Comparison of ENCODE assay signal across 1 mouse cellular context in genomic region chr7:30501159-30501558, GRCm38 (mm10).
TF ChIP-seq lines count a peak whose summit lies in the region.

No protein-coding gene starts in this region.

TF ChIP-seq in MEL, 35 proteins besides CTCF, POLR2A, EP300 and RAD21:
- TF ChIP-seq ZC3H11A (IDR thresholded peaks at IDR 0.05; ENCODE audit: low read depth, low read length) = peak; percentile 30; the same call in 1 of the 2 replicates
- TF ChIP-seq SMC3 (IDR thresholded peaks at IDR 0.05; ENCODE audit: low read depth, low read length) = peak; percentile 46
